Mouse (Mus musculus): ENCODE measurements around the gene Gm8005. TPM values are rescaled to one million over a fixed set of nuclear protein-coding genes. Genes with fewer than 3 reads are reported as not detected.
"Not testable (repeated sequence)": the region's sequence is repeated elsewhere in the genome, so short reads cannot be mapped to it uniquely, and the experiment has no call there.

Gm8005 gene
- total RNA-seq (2015) (not detected in 2 replicates), total RNA-seq (2017) (not detected in 2 replicates)

GRCm38 (mm10) chr14:42439573-42439972 is at the start of gene Gm8005:
Gm8005 (minus strand) TSS chr14:42439673.
- ATAC-seq (replicated peaks; ENCODE audit: poor library complexity) = not testable (repeated sequence)

DNA sequence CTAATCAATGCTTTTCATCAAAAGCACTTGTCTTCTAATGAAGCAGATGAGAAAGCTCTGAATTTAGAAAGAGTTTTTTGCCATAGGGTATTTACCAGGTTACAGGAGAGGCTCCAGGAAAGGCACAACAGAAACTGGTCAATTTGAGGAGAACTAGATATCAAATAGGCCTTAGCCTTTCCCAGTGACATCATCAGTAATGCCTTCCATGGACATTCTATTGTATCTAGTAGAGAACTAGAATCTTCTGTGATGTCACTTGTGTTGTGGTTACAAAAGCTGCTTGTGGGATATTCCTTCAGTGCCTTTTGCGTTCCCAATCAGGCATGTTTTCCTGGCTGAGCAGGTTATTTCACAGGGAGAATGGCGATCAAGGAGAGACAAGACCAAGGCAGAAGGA is 24.1 kb upstream of the Gm8005 start, which contains the start of gene Gm8011:
Gene Gm8011 (plus strand): TSS at position 301 of the 400 bp plus-strand sequence.
- not testable (repeated sequence) for ATAC-seq (replicated peaks; ENCODE audit: poor library complexity)

Other genes with a start within 250 kb of the Gm8005 start
- not detected in 2 replicates for gene Gm3573, start 248.9 kb downstream of the Gm8005 start, total RNA-seq (2015)
- gene Gm3573, start 248.9 kb downstream of the Gm8005 start, total RNA-seq (2017) = not detected in 2 replicates
- gene Gm17026, start 179.6 kb downstream of the Gm8005 start, total RNA-seq (2015) = not detected in 2 replicates
- not detected in 2 replicates for gene Gm17026, start 179.6 kb downstream of the Gm8005 start, total RNA-seq (2017)
- gene Gm9611, start 142.3 kb downstream of the Gm8005 start, total RNA-seq (2015) = not detected in 2 replicates
- gene Gm9611, start 142.3 kb downstream of the Gm8005 start, total RNA-seq (2017) = not detected in 2 replicates
- not detected in 2 replicates for gene Gm7995, start 129.5 kb downstream of the Gm8005 start, total RNA-seq (2015)
- gene Gm7995, start 129.5 kb downstream of the Gm8005 start, total RNA-seq (2017) = not detected in 2 replicates
- not detected in 2 replicates for gene Gm8011, start 24.2 kb upstream of the Gm8005 start, total RNA-seq (2015)
- gene Gm8011, start 24.2 kb upstream of the Gm8005 start, total RNA-seq (2017) = not detected in 2 replicates
- not detected in 2 replicates for gene Gm8020, start 62.7 kb upstream of the Gm8005 start, total RNA-seq (2015)
- not detected in 2 replicates for gene Gm8020, start 62.7 kb upstream of the Gm8005 start, total RNA-seq (2017)
- gene Gm8024, start 84.6 kb upstream of the Gm8005 start, total RNA-seq (2015) = not detected in 2 replicates
- not detected in 2 replicates for gene Gm8024, start 84.6 kb upstream of the Gm8005 start, total RNA-seq (2017)
- gene Gm17124, start 160.2 kb upstream of the Gm8005 start, total RNA-seq (2015) = not detected in 2 replicates
- not detected in 2 replicates for gene Gm17124, start 160.2 kb upstream of the Gm8005 start, total RNA-seq (2017)
- not detected in 2 replicates for gene Gm3633, start 202.2 kb upstream of the Gm8005 start, total RNA-seq (2015)
- gene Gm3633, start 202.2 kb upstream of the Gm8005 start, total RNA-seq (2017) = not detected in 2 replicates
- gene Gm10378, start 216.3 kb upstream of the Gm8005 start, total RNA-seq (2015) = not detected in 2 replicates
- gene Gm10378, start 216.3 kb upstream of the Gm8005 start, total RNA-seq (2017) = not detected in 2 replicates

Measured in megakaryocyte progenitor cell, adult 5-6 weeks (primary cell).